Mouse (Mus musculus): Measurements from ENCODE around the gene Nrf1. TPM values are rescaled to one million over a fixed set of nuclear protein-coding genes. Genes with fewer than 3 reads are reported as not detected.

Nrf1 gene
- total and polyA plus RNA-seq, 2 experiments = 11.5 to 13.5 TPM

DNA sequence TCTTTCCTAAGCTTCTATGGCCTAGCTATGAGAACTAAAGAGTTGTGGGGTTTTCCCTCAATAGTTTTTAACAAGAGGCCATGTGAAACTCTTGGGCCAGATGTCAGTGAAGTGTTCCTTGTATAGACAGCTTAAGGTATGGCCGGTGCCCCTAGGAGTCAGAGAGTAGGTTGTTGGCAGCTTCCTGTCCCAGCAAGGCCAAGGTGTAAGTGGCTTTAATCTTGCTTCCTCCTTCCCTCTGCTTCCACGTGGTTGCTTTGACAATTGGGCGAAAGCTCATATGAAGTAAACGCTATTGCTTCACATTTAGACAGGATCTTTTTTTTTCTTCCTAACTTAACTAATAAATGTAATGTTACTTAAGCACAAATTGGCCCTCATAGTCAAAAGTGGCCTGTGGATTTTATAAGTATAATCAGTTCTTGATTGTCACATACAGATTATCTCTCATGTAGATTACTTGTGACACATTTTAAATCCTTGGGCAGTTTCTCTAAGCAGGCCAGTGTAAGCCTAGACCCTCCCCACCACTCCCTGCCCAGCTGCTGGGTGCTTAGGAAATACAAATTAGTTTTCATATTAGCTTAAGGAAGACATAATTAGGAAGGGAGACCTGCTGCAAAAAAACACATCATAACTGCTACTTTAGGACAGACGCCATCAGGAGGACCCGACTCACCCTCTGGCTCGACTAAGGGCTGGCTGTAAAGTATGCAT, 91.7 kb downstream of the Nrf1 start:
- TF ChIP-seq CTCF (IDR thresholded peaks at IDR 0.05; ENCODE audit: low read depth, low read length) = no peak
- Histone ChIP-seq H3K79me2 (ENCODE audit: control insufficient read depth, insufficient read depth, low read length) (no peaks in the 10 kb centered on the region), H3K36me3 (ENCODE audit: control insufficient read depth, insufficient read depth, low read length) (peaks cover 17% of the 10 kb centered on the region), H3K27me3 (ENCODE audit: control insufficient read depth, insufficient read depth, low read length) (no peaks in the 10 kb centered on the region), H3K4me3 (ENCODE audit: insufficient read depth, low read depth, low read length) (no peak overlapping the region), H3K4me1 (ENCODE audit: control insufficient read depth, insufficient read depth, low read length) (no peaks in the 10 kb centered on the region), H3K9ac (ENCODE audit: low read depth, low read length) (no peak overlapping the region), H3K27ac (replicated peaks; ENCODE audit: insufficient read depth, low read depth, low read length) (no peak overlapping the region)
- DNase-seq (ENCODE audit: extremely low read depth, low read depth, low spot score) = no peak
- WGBS = 87% methylated on average over 7 of the region's 7 CpGs

DNA sequence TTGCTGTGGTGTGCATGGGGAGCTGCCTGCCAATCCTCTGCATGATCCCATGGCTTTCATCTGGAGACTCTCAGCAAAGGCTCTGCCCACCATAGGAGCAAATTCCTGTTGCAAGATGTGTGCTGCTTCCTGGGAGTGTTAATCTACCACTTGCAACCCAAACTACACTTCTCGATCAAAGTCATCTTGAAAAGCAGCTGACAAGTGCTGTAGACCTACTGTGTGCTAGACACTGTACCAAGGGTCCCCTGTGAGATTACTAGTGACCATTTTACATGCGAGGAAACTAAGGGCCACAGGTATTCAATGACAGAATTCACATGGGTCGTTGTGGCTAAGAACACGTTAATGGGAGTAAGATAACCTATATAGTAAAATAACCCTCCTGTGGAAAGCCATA, 95.5 kb downstream of the Nrf1 start:
- Histone ChIP-seq H3K9ac (ENCODE audit: low read depth, low read length) (no peak overlapping the region), H3K79me2 (ENCODE audit: control insufficient read depth, insufficient read depth, low read length) (no peaks in the 10 kb centered on the region), H3K27me3 (ENCODE audit: control insufficient read depth, insufficient read depth, low read length) (no peaks in the 10 kb centered on the region), H3K4me1 (ENCODE audit: control insufficient read depth, insufficient read depth, low read length) (no peaks in the 10 kb centered on the region), H3K36me3 (ENCODE audit: control insufficient read depth, insufficient read depth, low read length) (peaks cover 14% of the 10 kb centered on the region; the same call in 1 of the 2 replicates), H3K4me3 (ENCODE audit: insufficient read depth, low read depth, low read length) (no peak overlapping the region), H3K27ac (replicated peaks; ENCODE audit: insufficient read depth, low read depth, low read length) (no peak overlapping the region)
- 96% methylated on average over 4 of the region's 4 CpGs for WGBS
- DNase-seq (ENCODE audit: extremely low read depth, low read depth, low spot score) = no peak
- no peak for TF ChIP-seq POLR2A (IDR thresholded peaks at IDR 0.05; ENCODE audit: extremely low read depth, insufficient read depth, low read length)
- TF ChIP-seq CTCF (IDR thresholded peaks at IDR 0.05; ENCODE audit: low read depth, low read length) = no peak

DNA sequence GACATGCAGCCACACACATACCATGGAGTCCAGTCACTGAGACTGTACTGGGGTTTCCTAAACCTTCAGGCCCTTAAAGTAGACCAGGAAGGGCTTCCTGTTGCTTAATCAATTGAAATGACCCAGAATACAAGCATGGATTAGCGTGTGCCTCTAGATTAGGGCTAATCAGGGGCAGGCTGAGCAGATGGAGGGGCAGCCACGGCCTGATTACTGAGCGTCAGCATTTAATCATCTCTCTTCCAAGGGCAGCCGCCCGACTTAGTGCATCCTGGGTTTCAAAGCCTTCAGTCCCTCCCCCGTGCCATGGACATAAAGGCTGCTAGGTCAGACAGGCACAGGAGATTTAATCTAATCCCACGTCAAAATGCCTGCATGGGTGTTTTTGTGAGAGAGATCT, 99.3 kb downstream of the Nrf1 start:
- no peak for TF ChIP-seq CTCF (IDR thresholded peaks at IDR 0.05; ENCODE audit: low read depth, low read length)
- no peak for TF ChIP-seq POLR2A (IDR thresholded peaks at IDR 0.05; ENCODE audit: extremely low read depth, insufficient read depth, low read length)
- 83% methylated on average over 7 of the region's 7 CpGs for WGBS
- Histone ChIP-seq H3K9ac (ENCODE audit: low read depth, low read length) (no peak overlapping the region), H3K4me3 (ENCODE audit: insufficient read depth, low read depth, low read length) (no peak overlapping the region), H3K36me3 (ENCODE audit: control insufficient read depth, insufficient read depth, low read length) (peaks cover 2% of the 10 kb centered on the region; the same call in 1 of the 2 replicates), H3K79me2 (ENCODE audit: control insufficient read depth, insufficient read depth, low read length) (no peaks in the 10 kb centered on the region), H3K27me3 (ENCODE audit: control insufficient read depth, insufficient read depth, low read length) (no peaks in the 10 kb centered on the region), H3K4me1 (ENCODE audit: control insufficient read depth, insufficient read depth, low read length) (no peaks in the 10 kb centered on the region), H3K27ac (replicated peaks; ENCODE audit: insufficient read depth, low read depth, low read length) (no peak overlapping the region)
- DNase-seq (ENCODE audit: extremely low read depth, low read depth, low spot score) = no peak

DNA sequence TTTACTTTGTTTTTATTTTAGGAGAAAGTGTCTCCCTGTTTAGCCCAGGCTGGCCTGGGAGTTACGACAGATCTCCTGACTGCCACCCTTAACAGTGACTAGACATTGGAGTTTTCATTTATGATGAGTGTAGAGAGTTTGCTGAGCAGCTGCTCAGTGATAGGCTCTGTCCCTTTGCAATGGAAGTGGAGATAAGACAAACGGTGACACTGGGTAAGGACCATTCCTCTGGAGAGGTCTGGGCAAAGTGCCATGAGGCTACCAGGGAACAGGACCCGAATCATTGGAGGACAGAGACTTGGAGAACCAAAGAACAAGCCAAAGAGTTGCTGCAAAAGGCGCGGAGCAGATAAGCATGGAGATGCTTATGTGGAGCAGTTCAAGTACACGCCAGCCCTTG, 100.0 kb downstream of the Nrf1 start:
- no peaks in the 10 kb centered on the region for H3K4me1 ChIP-seq (ENCODE audit: control insufficient read depth, insufficient read depth, low read length)
- H3K9ac ChIP-seq (ENCODE audit: low read depth, low read length) = no peak overlapping the region
- no peaks in the 10 kb centered on the region for H3K27me3 ChIP-seq (ENCODE audit: control insufficient read depth, insufficient read depth, low read length)
- H3K36me3 ChIP-seq (ENCODE audit: control insufficient read depth, insufficient read depth, low read length) = no peaks in the 10 kb centered on the region; the same call in 1 of the 2 replicates
- no peaks in the 10 kb centered on the region for H3K79me2 ChIP-seq (ENCODE audit: control insufficient read depth, insufficient read depth, low read length)
- no peak overlapping the region for H3K4me3 ChIP-seq (ENCODE audit: insufficient read depth, low read depth, low read length)
- TF ChIP-seq POLR2A (IDR thresholded peaks at IDR 0.05; ENCODE audit: extremely low read depth, insufficient read depth, low read length) (no peak), CTCF (IDR thresholded peaks at IDR 0.05; ENCODE audit: low read depth, low read length) (no peak)
- no peak overlapping the region for H3K27ac ChIP-seq (replicated peaks; ENCODE audit: insufficient read depth, low read depth, low read length)
- WGBS = 87% methylated on average over 6 of the region's 6 CpGs
- no peak for DNase-seq (ENCODE audit: extremely low read depth, low read depth, low spot score)

DNA sequence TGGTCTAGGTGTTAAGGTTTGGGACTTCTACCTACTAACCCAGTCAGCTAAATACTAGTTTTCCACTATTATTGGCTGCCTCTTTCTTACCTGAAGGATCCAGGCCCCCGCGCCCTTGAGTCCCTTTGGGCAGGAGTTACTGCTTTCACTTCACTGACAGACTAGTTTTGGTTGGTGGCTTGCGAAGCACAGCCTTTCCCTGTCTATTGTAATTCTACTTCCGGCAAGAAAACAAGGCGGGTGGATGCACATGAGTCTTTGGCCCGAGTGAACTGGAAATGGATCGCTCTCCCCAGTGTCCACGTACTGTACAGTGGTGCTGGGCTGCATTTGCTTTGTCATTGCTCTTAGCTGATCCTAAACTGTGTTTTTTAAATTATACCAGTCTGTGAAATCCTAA, 102.7 kb downstream of the Nrf1 start:
- Histone ChIP-seq H3K27me3 (ENCODE audit: control insufficient read depth, insufficient read depth, low read length) (no peaks in the 10 kb centered on the region), H3K4me3 (ENCODE audit: insufficient read depth, low read depth, low read length) (no peak overlapping the region), H3K4me1 (ENCODE audit: control insufficient read depth, insufficient read depth, low read length) (no peaks in the 10 kb centered on the region), H3K79me2 (ENCODE audit: control insufficient read depth, insufficient read depth, low read length) (no peaks in the 10 kb centered on the region), H3K36me3 (ENCODE audit: control insufficient read depth, insufficient read depth, low read length) (peaks cover 2% of the 10 kb centered on the region; the same call in 1 of the 2 replicates), H3K9ac (ENCODE audit: low read depth, low read length) (no peak overlapping the region), H3K27ac (replicated peaks; ENCODE audit: insufficient read depth, low read depth, low read length) (no peak overlapping the region)
- no peak for DNase-seq (ENCODE audit: extremely low read depth, low read depth, low spot score)
- 95% methylated on average over 8 of the region's 8 CpGs for WGBS
- no peak for TF ChIP-seq CTCF (IDR thresholded peaks at IDR 0.05; ENCODE audit: low read depth, low read length)
- TF ChIP-seq POLR2A (IDR thresholded peaks at IDR 0.05; ENCODE audit: extremely low read depth, insufficient read depth, low read length) = no peak

DNA sequence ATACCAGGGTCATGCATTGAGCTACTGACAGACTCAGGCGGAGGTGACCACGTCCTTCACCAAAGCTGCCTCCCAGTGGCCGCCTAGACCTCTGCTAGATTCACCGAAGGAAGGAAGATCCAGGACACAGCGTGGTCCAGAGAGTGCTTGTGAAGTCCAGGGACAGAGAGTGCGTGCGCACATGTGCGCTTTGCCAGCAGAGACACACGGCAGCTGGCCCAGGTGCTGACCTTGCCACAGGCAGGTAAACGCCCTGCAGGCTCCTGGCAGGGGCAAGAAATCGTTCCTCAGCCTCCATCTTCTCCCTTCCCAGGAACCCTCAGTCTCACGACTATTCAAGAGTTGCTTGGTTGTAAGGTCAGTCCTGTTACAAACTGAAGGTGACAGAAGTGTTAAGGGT, 104.4 kb downstream of the Nrf1 start:
- no peak for DNase-seq (ENCODE audit: extremely low read depth, low read depth, low spot score)
- TF ChIP-seq CTCF (IDR thresholded peaks at IDR 0.05; ENCODE audit: low read depth, low read length) (no peak), POLR2A (IDR thresholded peaks at IDR 0.05; ENCODE audit: extremely low read depth, insufficient read depth, low read length) (no peak)
- Histone ChIP-seq H3K36me3 (ENCODE audit: control insufficient read depth, insufficient read depth, low read length) (peaks cover 2% of the 10 kb centered on the region; the same call in 1 of the 2 replicates), H3K4me3 (ENCODE audit: insufficient read depth, low read depth, low read length) (no peak overlapping the region), H3K27ac (replicated peaks; ENCODE audit: insufficient read depth, low read depth, low read length) (no peak overlapping the region), H3K27me3 (ENCODE audit: control insufficient read depth, insufficient read depth, low read length) (no peaks in the 10 kb centered on the region), H3K4me1 (ENCODE audit: control insufficient read depth, insufficient read depth, low read length) (no peaks in the 10 kb centered on the region), H3K79me2 (ENCODE audit: control insufficient read depth, insufficient read depth, low read length) (no peaks in the 10 kb centered on the region), H3K9ac (ENCODE audit: low read depth, low read length) (no peak overlapping the region)
- WGBS = 90% methylated on average over 12 of the region's 12 CpGs
